Mouse (Mus musculus): Measurements from ENCODE around the gene Cxcr1. TPM values are rescaled to one million over a fixed set of nuclear protein-coding genes. Genes with fewer than 3 reads are reported as not detected.

Cxcr1 gene
- total RNA-seq, 2 experiments from 2014 or later, result not detected

- ATAC-seq (replicated peaks; ENCODE audit: low FRiP score, low TSS enrichment, poor library complexity, severe bottlenecking), result no peak
Observed at GRCm38 (mm10) chr1:74150101-74150500, 44.3 kb downstream of the Cxcr1 start.

GRCm38 (mm10) chr1:74149106-74149885, 45.1 kb downstream of the Cxcr1 start:
- ATAC-seq (replicated peaks; ENCODE audit: low FRiP score, low TSS enrichment, poor library complexity, severe bottlenecking), result no peak

Other genes starting within 250 kb of the Cxcr1 start
- 62.1 and 69.2 TPM in 2 replicates for gene Tns1, start 70.2 kb downstream of the Cxcr1 start, total RNA-seq (2014; fragmentation: Nextera tagmentation)
- gene Tns1, start 70.2 kb downstream of the Cxcr1 start, total RNA-seq (2017), result 17.3 and 25.3 TPM in 2 replicates
- gene Rufy4, start 69.1 kb downstream of the Cxcr1 start, total RNA-seq (2014; fragmentation: Nextera tagmentation), result not detected in 2 replicates
- 0.70 TPM in 1 of 2 replicates, not detected in the other for gene Rufy4, start 69.1 kb downstream of the Cxcr1 start, total RNA-seq (2017)
- 1.5 TPM in 1 of 2 replicates, not detected in the other for gene Cxcr2, start 40.6 kb downstream of the Cxcr1 start, total RNA-seq (2014; fragmentation: Nextera tagmentation)
- gene Cxcr2, start 40.6 kb downstream of the Cxcr1 start, total RNA-seq (2017), result 0.38 and 0.57 TPM in 2 replicates
- gene Arpc2, start 41.5 kb upstream of the Cxcr1 start, total RNA-seq (2014; fragmentation: Nextera tagmentation), result 211 and 242 TPM in 2 replicates
- 228 and 233 TPM in 2 replicates for gene Arpc2, start 41.5 kb upstream of the Cxcr1 start, total RNA-seq (2017)
- gene Gpbar1, start 83.9 kb upstream of the Cxcr1 start, total RNA-seq (2014; fragmentation: Nextera tagmentation), result 1.0 TPM in 1 of 2 replicates, not detected in the other
- not detected in 2 replicates for gene Gpbar1, start 83.9 kb upstream of the Cxcr1 start, total RNA-seq (2017)
- gene Aamp, start 90.1 kb upstream of the Cxcr1 start, total RNA-seq (2014; fragmentation: Nextera tagmentation), result 78.9 and 90.5 TPM in 2 replicates
- gene Aamp, start 90.1 kb upstream of the Cxcr1 start, total RNA-seq (2017), result 84.4 and 95.3 TPM in 2 replicates
- 22.4 and 50.1 TPM in 2 replicates for gene Pnkd, start 90.3 kb upstream of the Cxcr1 start, total RNA-seq (2014; fragmentation: Nextera tagmentation)
- gene Pnkd, start 90.3 kb upstream of the Cxcr1 start, total RNA-seq (2017), result 14.1 and 22.8 TPM in 2 replicates
- gene Tmbim1, start 111.0 kb upstream of the Cxcr1 start, total RNA-seq (2014; fragmentation: Nextera tagmentation), result 10.1 and 16.8 TPM in 2 replicates
- gene Tmbim1, start 111.0 kb upstream of the Cxcr1 start, total RNA-seq (2017), result 13.6 and 13.9 TPM in 2 replicates
- gene Catip, start 167.5 kb upstream of the Cxcr1 start, total RNA-seq (2014; fragmentation: Nextera tagmentation), result not detected in 2 replicates
- not detected in 2 replicates for gene Catip, start 167.5 kb upstream of the Cxcr1 start, total RNA-seq (2017)
- not detected in 2 replicates for gene Slc11a1, start 180.6 kb upstream of the Cxcr1 start, total RNA-seq (2014; fragmentation: Nextera tagmentation)
- 0.42 TPM in 1 of 2 replicates, not detected in the other for gene Slc11a1, start 180.6 kb upstream of the Cxcr1 start, total RNA-seq (2017)
- gene Ctdsp1, start 196.9 kb upstream of the Cxcr1 start, total RNA-seq (2014; fragmentation: Nextera tagmentation), result 84.0 and 87.0 TPM in 2 replicates
- 19.5 and 26.8 TPM in 2 replicates for gene Ctdsp1, start 196.9 kb upstream of the Cxcr1 start, total RNA-seq (2017)
- not detected in 2 replicates for gene Vil1, start 214.7 kb upstream of the Cxcr1 start, total RNA-seq (2014; fragmentation: Nextera tagmentation)
- not detected in 2 replicates for gene Vil1, start 214.7 kb upstream of the Cxcr1 start, total RNA-seq (2017)